Mouse (Mus musculus) intestine, postnatal 0 days (tissue): ENCODE data around the gene Akap1. TPM values are rescaled to one million over a fixed set of nuclear protein-coding genes. Genes with fewer than 3 reads are reported as not detected.

ENCODE experiments used
- ATAC-seq: fragments of 200-750 bp; cut with Nextera tagmentation; 2 replicates; pipeline ENCODE4 v1.8.0; 2017; ENCODE audit warnings: mild to moderate bottlenecking, moderate TSS enrichment, moderate library complexity
- H3K27ac ChIP-seq: fragments of 300-500 bp; sonication (generic); 2 replicates; pipeline ENCODE4 v1.5.1; 2014; ENCODE audit warnings: mild to moderate bottlenecking, low read depth, low read length, moderate library complexity
- H3K27me3 ChIP-seq: fragments of 300-500 bp; sonication (generic); replicated peaks from 2 replicates; pipeline ENCODE4 v1.6.1; 2014; ENCODE audit warnings: low read length, mixed read lengths; ENCODE audit not compliant: control insufficient read depth, insufficient read depth
- H3K36me3 ChIP-seq: fragments of 300-500 bp; sonication (generic); 2 replicates; pipeline ENCODE4 v1.6.1; 2014; ENCODE audit warnings: mild to moderate bottlenecking, moderate library complexity; ENCODE audit not compliant: control insufficient read depth, insufficient read depth
- H3K4me1 ChIP-seq: fragments of 300-500 bp; sonication (generic); replicated peaks from 2 replicates; pipeline ENCODE4 v1.6.1; 2014; ENCODE audit warnings: antibody characterized with exemption, low read length, mixed read lengths; ENCODE audit not compliant: control insufficient read depth, insufficient read depth
- H3K4me2 ChIP-seq: fragments of 300-500 bp; sonication (generic); replicated peaks from 2 replicates; pipeline ENCODE4 v1.6.1; 2014; ENCODE audit warnings: low read depth, mild to moderate bottlenecking, moderate library complexity
- H3K4me3 ChIP-seq: fragments of 300-500 bp; sonication (generic); 2 replicates; pipeline ENCODE4 v1.5.1; 2014; ENCODE audit warnings: low read depth, low read length
- H3K9ac ChIP-seq: fragments of 300-500 bp; sonication (generic); 2 replicates; pipeline ENCODE4 v1.6.1; 2014; ENCODE audit warnings: mild to moderate bottlenecking, low read depth, low read length
- H3K9me3 ChIP-seq: fragments of 300-500 bp; sonication (generic); 2 replicates; pipeline ENCODE4 v1.6.1; 2016; ENCODE audit warnings: mixed run types; ENCODE audit not compliant: control insufficient read depth
- CTCF ChIP-seq: sonication (generic); IDR thresholded peaks from 2 replicates; pipeline ENCODE4 v1.5.1; 2016; ENCODE audit warnings: low read depth, mild to moderate bottlenecking, control low read depth, antibody characterized with exemption, moderate library complexity
- WGBS: fragments of 180-500 bp; shearing (Covaris S2); extraction: QIAGEN DNeasy Blood & Tissue Kit; methylation state at CpG from one replicate; pipeline ENCODE4 v1.1.7; 2014; 5-methylcytosine and 5-hydroxymethylcytosine counted together
- polyA plus RNA-seq: library from polyadenylated mRNA; unstranded; fragments of >200 nt; fragmentation: Nextera tagmentation; extraction: Ambion mirVana; gene quantifications from 2 replicates; pipeline ENCODE4 v1.2.1, GENCODE M21; 2015

Gene Akap1
- polyA plus RNA-seq, 1 experiment from 2014 or later = 12.4 TPM

DNA sequence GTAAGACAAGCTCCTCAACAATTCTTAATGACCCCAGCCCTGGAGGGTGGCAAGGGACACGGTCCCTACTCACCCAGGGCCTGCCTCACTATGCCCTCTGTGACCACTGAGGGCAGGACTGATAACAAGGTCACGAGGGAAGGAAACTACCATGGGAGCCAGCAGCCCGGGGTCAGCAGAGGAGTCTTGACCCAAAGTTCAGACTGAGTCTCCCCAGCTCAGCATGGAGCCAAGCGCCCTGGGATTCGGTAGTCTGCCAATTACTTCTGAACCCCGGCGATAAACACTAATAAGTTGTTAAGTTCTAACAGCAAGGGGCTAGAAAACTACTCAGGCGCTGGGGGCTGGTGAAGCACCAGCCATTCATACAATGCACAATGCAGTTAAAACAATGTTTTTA, 24.1 kb downstream of the Akap1 start:
- Histone ChIP-seq H3K9me3 (no peaks in the 10 kb centered on the region), H3K36me3 (peaks cover 62% of the 10 kb centered on the region)
- WGBS = 84% methylated on average over 8 of the region's 8 CpGs

DNA sequence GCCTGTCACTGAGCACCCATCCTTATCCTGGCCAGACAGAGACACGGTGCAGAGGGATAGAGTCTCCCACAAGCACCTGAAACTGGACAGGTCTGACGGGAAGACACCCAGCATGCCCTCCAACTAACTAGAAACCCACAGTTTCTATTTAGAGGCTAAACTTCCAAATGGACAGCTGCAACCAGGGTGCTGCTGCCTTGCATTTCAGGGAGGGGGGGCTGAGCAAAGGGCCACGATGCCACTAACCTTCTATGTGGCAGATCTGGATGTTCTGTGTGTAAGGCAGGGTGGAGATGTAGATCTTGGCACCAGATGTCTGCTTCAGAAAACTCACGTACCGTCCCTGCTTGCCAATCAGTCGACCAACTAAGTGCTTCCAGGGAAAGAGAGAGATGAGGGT, 25.0 kb downstream of the Akap1 start:
- no peak overlapping the region for H3K9ac ChIP-seq
- H3K4me2 ChIP-seq = no peak overlapping the region
- H3K36me3 ChIP-seq = peaks cover 62% of the 10 kb centered on the region
- WGBS = 85% methylated on average over 6 of the region's 6 CpGs
- no peak overlapping the region for H3K27ac ChIP-seq
- TF ChIP-seq CTCF = no peak
- no peaks in the 10 kb centered on the region for H3K27me3 ChIP-seq
- no peak overlapping the region for H3K4me3 ChIP-seq
- H3K4me1 ChIP-seq = no peaks in the 10 kb centered on the region
- no peaks in the 10 kb centered on the region for H3K9me3 ChIP-seq
- ATAC-seq = no peak

More for the DNA sequence above, 24.1 kb downstream of the Akap1 start:
- Histone ChIP-seq H3K4me3 (no peak overlapping the region), H3K4me1 (no peaks in the 10 kb centered on the region), H3K9ac (no peak overlapping the region), H3K27me3 (no peaks in the 10 kb centered on the region), H3K27ac (no peak overlapping the region), H3K4me2 (no peak overlapping the region)
- no peak for ATAC-seq
- TF ChIP-seq CTCF = no peak

DNA sequence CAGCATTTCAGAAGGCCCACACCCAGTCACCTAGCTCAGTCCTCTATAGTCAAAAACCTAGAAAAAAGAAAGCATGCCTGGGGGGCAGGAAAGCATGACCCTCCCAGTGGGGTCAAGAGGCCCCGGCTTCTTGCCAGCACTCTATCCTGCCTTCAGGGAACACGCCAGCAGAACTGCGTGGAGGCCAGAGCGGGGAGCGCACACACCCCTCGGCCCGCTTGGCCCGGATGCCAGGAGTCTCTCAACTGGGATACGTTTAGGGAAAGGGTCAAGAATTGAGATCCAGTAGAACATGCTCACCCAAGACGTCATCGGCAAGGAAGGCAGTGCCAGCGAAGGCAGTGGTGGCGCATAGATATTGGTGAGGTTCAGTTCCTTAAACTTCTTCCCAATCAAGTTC, 25.8 kb downstream of the Akap1 start:
- WGBS = 89% methylated on average over 13 of the region's 13 CpGs
- no peaks in the 10 kb centered on the region for H3K9me3 ChIP-seq

DNA sequence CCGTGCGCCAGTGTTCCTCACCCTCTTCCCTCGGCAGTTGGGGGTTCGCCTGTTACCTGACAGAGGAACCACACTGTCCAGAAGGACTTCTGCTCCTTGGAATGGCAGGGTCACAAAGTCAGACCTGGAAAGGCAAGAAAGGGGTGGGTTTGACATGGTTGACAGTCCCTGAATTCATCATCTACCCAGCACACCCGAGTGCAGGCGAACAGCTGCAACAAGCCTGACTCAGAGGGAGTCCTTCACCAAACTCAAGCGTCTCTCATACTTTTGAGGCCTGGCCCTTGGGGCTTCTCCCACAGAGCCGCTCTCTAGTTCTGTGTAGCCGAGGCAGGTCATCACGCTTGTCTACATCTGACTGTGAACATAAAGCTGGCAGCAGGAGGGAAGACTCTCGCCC, 29.8 kb downstream of the Akap1 start:
- Histone ChIP-seq H3K27me3 (no peaks in the 10 kb centered on the region), H3K4me3 (no peak overlapping the region), H3K27ac (no peak overlapping the region), H3K4me2 (no peak overlapping the region), H3K9ac (no peak overlapping the region), H3K4me1 (no peaks in the 10 kb centered on the region), H3K36me3 (peaks cover 84% of the 10 kb centered on the region), H3K9me3 (no peaks in the 10 kb centered on the region)
- no peak for TF ChIP-seq CTCF
- WGBS = 87% methylated on average over 11 of the region's 11 CpGs
- no peak for ATAC-seq

More for the DNA sequence above, 25.8 kb downstream of the Akap1 start:
- TF ChIP-seq CTCF = no peak
- H3K9ac ChIP-seq = no peak overlapping the region
- no peak overlapping the region for H3K4me2 ChIP-seq
- H3K4me3 ChIP-seq = no peak overlapping the region
- peaks cover 62% of the 10 kb centered on the region for H3K36me3 ChIP-seq
- H3K27ac ChIP-seq = no peak overlapping the region
- H3K4me1 ChIP-seq = no peaks in the 10 kb centered on the region
- H3K27me3 ChIP-seq = no peaks in the 10 kb centered on the region
- no peak for ATAC-seq

DNA sequence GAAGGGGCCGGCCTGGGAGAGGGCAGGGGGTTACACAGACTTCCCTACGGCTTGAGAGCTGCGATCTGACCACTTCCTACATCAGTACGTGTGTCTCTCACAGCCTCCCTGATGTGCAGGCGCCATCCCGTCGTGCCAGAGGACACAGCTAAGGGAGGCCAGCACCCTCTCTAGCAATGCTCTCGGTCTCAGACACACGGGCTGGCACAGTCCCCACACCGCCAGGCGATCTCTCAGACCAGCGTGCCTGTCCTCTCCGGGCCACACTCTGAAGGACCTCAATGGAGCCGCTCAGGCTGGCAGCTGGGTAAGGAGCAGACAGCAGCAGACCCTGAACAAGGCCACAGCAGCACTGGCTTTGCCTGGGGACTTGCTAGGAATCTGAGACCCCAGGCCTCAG, 30.3 kb downstream of the Akap1 start:
- no peak for ATAC-seq
- H3K27me3 ChIP-seq = no peaks in the 10 kb centered on the region
- H3K27ac ChIP-seq = no peak overlapping the region
- WGBS = 92% methylated on average over 14 of the region's 14 CpGs
- no peaks in the 10 kb centered on the region for H3K9me3 ChIP-seq
- no peak for TF ChIP-seq CTCF
- no peak overlapping the region for H3K4me3 ChIP-seq
- no peaks in the 10 kb centered on the region for H3K4me1 ChIP-seq
- H3K9ac ChIP-seq = no peak overlapping the region
- H3K36me3 ChIP-seq = peaks cover 80% of the 10 kb centered on the region
- no peak overlapping the region for H3K4me2 ChIP-seq

DNA sequence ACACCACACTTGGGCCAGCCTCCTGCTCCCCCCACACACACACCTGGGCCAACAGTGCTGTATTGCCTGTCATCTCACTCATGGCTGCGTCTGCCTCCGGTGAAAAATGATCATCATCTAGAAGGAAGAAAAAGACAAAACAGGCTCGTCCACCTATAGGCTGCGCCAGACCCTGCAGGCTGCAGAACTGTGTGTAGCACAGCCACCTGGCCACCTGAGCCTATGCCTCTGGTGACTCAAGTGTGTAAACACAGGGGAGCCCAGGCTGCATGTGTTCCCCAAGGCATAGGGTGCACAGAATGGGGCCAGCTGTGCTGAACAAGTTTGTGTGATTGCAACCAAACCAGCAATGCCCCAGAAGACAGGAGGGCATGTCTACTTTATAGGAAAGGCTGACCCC, 31.3 kb downstream of the Akap1 start:
- Histone ChIP-seq H3K36me3 (peaks cover 69% of the 10 kb centered on the region), H3K4me3 (no peak overlapping the region)

DNA sequence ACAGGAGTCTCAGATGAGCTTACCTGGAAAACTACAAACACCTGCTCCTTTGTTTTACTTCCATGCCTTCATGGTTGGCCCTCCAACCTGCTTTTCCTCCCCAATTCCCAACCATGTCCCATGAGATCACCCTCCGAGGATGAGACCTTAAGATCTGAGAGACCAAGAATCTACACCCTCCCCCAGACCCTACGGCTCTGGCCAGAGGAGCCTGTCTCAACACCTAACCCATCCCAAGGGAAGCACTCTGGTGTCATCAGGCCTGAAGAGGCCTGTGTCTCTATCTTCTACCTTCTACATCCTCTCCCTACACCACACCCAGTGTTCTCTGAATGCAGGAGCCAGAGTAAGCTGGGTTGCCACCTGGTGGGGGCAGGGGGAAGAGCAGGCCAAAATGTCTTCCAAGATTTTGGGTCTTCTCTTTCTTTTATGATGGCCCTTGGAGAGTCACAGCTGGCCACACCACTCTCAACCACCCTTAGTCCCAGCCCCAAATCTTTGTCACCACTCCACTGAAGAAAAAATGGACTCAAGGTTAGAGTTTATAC, 34.1 kb downstream of the Akap1 start:
- no peak overlapping the region for H3K4me3 ChIP-seq
- 93% methylated on average over 2 of the region's 2 CpGs for WGBS
- ATAC-seq = no peak

More for the DNA sequence above, 31.3 kb downstream of the Akap1 start:
- no peak overlapping the region for H3K27ac ChIP-seq
- ATAC-seq = no peak
- 57% methylated on average over 4 of the region's 4 CpGs for WGBS
- H3K9me3 ChIP-seq = no peaks in the 10 kb centered on the region
- TF ChIP-seq CTCF = no peak
- no peak overlapping the region for H3K4me2 ChIP-seq
- H3K9ac ChIP-seq = no peak overlapping the region
- H3K27me3 ChIP-seq = no peaks in the 10 kb centered on the region
- H3K4me1 ChIP-seq = no peaks in the 10 kb centered on the region

More for the DNA sequence above, 34.1 kb downstream of the Akap1 start:
- H3K36me3 ChIP-seq = peaks cover 45% of the 10 kb centered on the region
- no peaks in the 10 kb centered on the region for H3K27me3 ChIP-seq
- H3K9me3 ChIP-seq = no peaks in the 10 kb centered on the region
- peak; percentile 74 for TF ChIP-seq CTCF
- no peak overlapping the region for H3K4me2 ChIP-seq
- H3K4me1 ChIP-seq = no peaks in the 10 kb centered on the region
- H3K9ac ChIP-seq = no peak overlapping the region
- H3K27ac ChIP-seq = no peak overlapping the region
